Mouse (Mus musculus): ENCODE results near the gene Slc6a20a.

- no peak for TF ChIP-seq EP300 (IDR thresholded peaks at IDR 0.05)
- TF ChIP-seq CTCF (IDR thresholded peaks at IDR 0.05): no peak
Observed at GRCm38 (mm10) chr9:123597376-123597775, 81.3 kb downstream of the Slc6a20a start.
